Mouse (Mus musculus): ENCODE results near the gene Tmem132d. TPM values are rescaled to one million over a fixed set of nuclear protein-coding genes. Genes with fewer than 3 reads are reported as not detected.

The Tmem132d gene
- polyA plus RNA-seq (2015; fragmentation: Nextera tagmentation; extraction: Ambion mirVana), result not detected in 2 replicates

GRCm38 (mm10) chr5:128432916-128433315, at the start of gene Tmem132d:
TSS of gene Tmem132d (minus strand) at chr5:128433077.
- Histone ChIP-seq H3K27ac (ENCODE audit: low read depth) (no peak within 1 kb of the TSS), H3K9me3 (ENCODE audit: low read length) (no peaks in the 10 kb centered on the region), H3K36me3 (replicated peaks; ENCODE audit: insufficient read depth, low read length) (no peaks in the 10 kb centered on the region), H3K4me2 (ENCODE audit: low read depth, low read length) (no peak within 1 kb of the TSS), H3K27me3 (ENCODE audit: insufficient read depth, low read length) (peaks cover 10% of the 10 kb centered on the region), H3K4me1 (ENCODE audit: insufficient read depth) (no peaks in the 10 kb centered on the region), H3K4me3 (ENCODE audit: low read depth, low read length) (no peak within 1 kb of the TSS), H3K9ac (replicated peaks) (no peak within 1 kb of the TSS)
- DNase-seq (no peak), ATAC-seq (no peak)
- WGBS (ENCODE audit: insufficient replicate concordance), result 2% methylated on average over 27 of the region's 40 CpGs
- TF ChIP-seq EP300 (IDR thresholded peaks at IDR 0.05; ENCODE audit: low read depth) (no peak), CTCF (IDR thresholded peaks at IDR 0.05; ENCODE audit: low read depth) (no peak)

- no peak overlapping the region for H3K9ac ChIP-seq (replicated peaks)
- WGBS (ENCODE audit: insufficient replicate concordance), result 71% methylated on average over 6 of the region's 6 CpGs
- no peak overlapping the region for H3K4me3 ChIP-seq (ENCODE audit: low read depth, low read length)
- DNase-seq, result no peak
- 0 out of 2 replicates have a peak, but pooled peaks cover 2% of the 10 kb centered on the region for H3K27me3 ChIP-seq (ENCODE audit: insufficient read depth, low read length)
- no peak for ATAC-seq
- TF ChIP-seq EP300 (IDR thresholded peaks at IDR 0.05; ENCODE audit: low read depth) (no peak), CTCF (IDR thresholded peaks at IDR 0.05; ENCODE audit: low read depth) (0 out of 2 replicates have a peak, but pooled peaks have one; percentile 8)
- no peak overlapping the region for H3K27ac ChIP-seq (ENCODE audit: low read depth)
- H3K4me2 ChIP-seq (ENCODE audit: low read depth, low read length), result no peak overlapping the region
- H3K4me1 ChIP-seq (ENCODE audit: insufficient read depth), result no peaks in the 10 kb centered on the region
- no peaks in the 10 kb centered on the region for H3K9me3 ChIP-seq (ENCODE audit: low read length)
- H3K36me3 ChIP-seq (replicated peaks; ENCODE audit: insufficient read depth, low read length), result no peaks in the 10 kb centered on the region
These were observed 47.9 kb upstream of the Tmem132d start for GRCm38 (mm10) chr5:128480816-128481215.

- Histone ChIP-seq H3K4me3 (ENCODE audit: low read depth, low read length) (no peak overlapping the region), H3K9me3 (ENCODE audit: low read length) (no peaks in the 10 kb centered on the region), H3K4me2 (ENCODE audit: low read depth, low read length) (no peak overlapping the region), H3K27me3 (ENCODE audit: insufficient read depth, low read length) (no peaks in the 10 kb centered on the region), H3K27ac (ENCODE audit: low read depth) (no peak overlapping the region), H3K4me1 (ENCODE audit: insufficient read depth) (no peaks in the 10 kb centered on the region), H3K36me3 (replicated peaks; ENCODE audit: insufficient read depth, low read length) (no peaks in the 10 kb centered on the region), H3K9ac (replicated peaks) (no peak overlapping the region)
- WGBS (ENCODE audit: insufficient replicate concordance), result 61% methylated on average over 8 of the region's 8 CpGs
- ATAC-seq (no peak), DNase-seq (no peak)
- TF ChIP-seq EP300 (IDR thresholded peaks at IDR 0.05; ENCODE audit: low read depth), result no peak
These were observed 42.5 kb upstream of the Tmem132d start for GRCm38 (mm10) chr5:128475372-128475771.

- Histone ChIP-seq H3K27me3 (ENCODE audit: insufficient read depth, low read length) (no peaks in the 10 kb centered on the region), H3K36me3 (replicated peaks; ENCODE audit: insufficient read depth, low read length) (no peaks in the 10 kb centered on the region), H3K4me1 (ENCODE audit: insufficient read depth) (no peaks in the 10 kb centered on the region), H3K27ac (ENCODE audit: low read depth) (no peak overlapping the region), H3K9ac (replicated peaks) (no peak overlapping the region), H3K4me3 (ENCODE audit: low read depth, low read length) (no peak overlapping the region), H3K4me2 (ENCODE audit: low read depth, low read length) (no peak overlapping the region), H3K9me3 (ENCODE audit: low read length) (no peaks in the 10 kb centered on the region)
- DNase-seq, result no peak
- no peak for ATAC-seq
- WGBS (ENCODE audit: insufficient replicate concordance), result 71% methylated on average over 14 of the region's 14 CpGs
- TF ChIP-seq EP300 (IDR thresholded peaks at IDR 0.05; ENCODE audit: low read depth) (no peak), CTCF (IDR thresholded peaks at IDR 0.05; ENCODE audit: low read depth) (no peak)
These were observed 36.9 kb upstream of the Tmem132d start for GRCm38 (mm10) chr5:128469812-128470211.

GRCm38 (mm10) chr5:128464514-128464913, 31.6 kb upstream of the Tmem132d start:
- H3K4me2 ChIP-seq (ENCODE audit: low read depth, low read length), result no peak overlapping the region
- WGBS (ENCODE audit: insufficient replicate concordance), result 16% methylated on average over 9 of the region's 9 CpGs
- no peak overlapping the region for H3K9ac ChIP-seq (replicated peaks)
- DNase-seq (no peak), ATAC-seq (no peak)
- no peak overlapping the region for H3K27ac ChIP-seq (ENCODE audit: low read depth)
- no peaks in the 10 kb centered on the region for H3K27me3 ChIP-seq (ENCODE audit: insufficient read depth, low read length)
- TF ChIP-seq EP300 (IDR thresholded peaks at IDR 0.05; ENCODE audit: low read depth) (no peak), CTCF (IDR thresholded peaks at IDR 0.05; ENCODE audit: low read depth) (no peak)
- H3K9me3 ChIP-seq (ENCODE audit: low read length), result no peaks in the 10 kb centered on the region
- H3K36me3 ChIP-seq (replicated peaks; ENCODE audit: insufficient read depth, low read length), result no peaks in the 10 kb centered on the region
- no peaks in the 10 kb centered on the region for H3K4me1 ChIP-seq (ENCODE audit: insufficient read depth)
- H3K4me3 ChIP-seq (ENCODE audit: low read depth, low read length), result no peak overlapping the region

GRCm38 (mm10) chr5:128460605-128461004, 27.7 kb upstream of the Tmem132d start:
- Histone ChIP-seq H3K36me3 (replicated peaks; ENCODE audit: insufficient read depth, low read length) (no peaks in the 10 kb centered on the region), H3K9ac (replicated peaks) (no peak overlapping the region), H3K27ac (ENCODE audit: low read depth) (no peak overlapping the region), H3K27me3 (ENCODE audit: insufficient read depth, low read length) (no peaks in the 10 kb centered on the region), H3K9me3 (ENCODE audit: low read length) (no peaks in the 10 kb centered on the region), H3K4me3 (ENCODE audit: low read depth, low read length) (no peak overlapping the region), H3K4me1 (ENCODE audit: insufficient read depth) (no peaks in the 10 kb centered on the region), H3K4me2 (ENCODE audit: low read depth, low read length) (no peak overlapping the region)
- no peak for ATAC-seq
- TF ChIP-seq EP300 (IDR thresholded peaks at IDR 0.05; ENCODE audit: low read depth), result no peak
- no peak for TF ChIP-seq CTCF (IDR thresholded peaks at IDR 0.05; ENCODE audit: low read depth)
- 41% methylated on average over 3 of the region's 3 CpGs for WGBS (ENCODE audit: insufficient replicate concordance)
- DNase-seq, result no peak

- 61% methylated on average over 12 of the region's 12 CpGs for WGBS (ENCODE audit: insufficient replicate concordance)
- no peak for ATAC-seq
These were observed 22.9 kb upstream of the Tmem132d start for GRCm38 (mm10) chr5:128455732-128456131.

More at GRCm38 (mm10) chr5:128455732-128456131, 22.9 kb upstream of the Tmem132d start:
- H3K9ac ChIP-seq (replicated peaks), result no peak overlapping the region
- no peak overlapping the region for H3K4me3 ChIP-seq (ENCODE audit: low read depth, low read length)
- H3K27ac ChIP-seq (ENCODE audit: low read depth), result no peak overlapping the region
- H3K27me3 ChIP-seq (ENCODE audit: insufficient read depth, low read length), result no peaks in the 10 kb centered on the region
- H3K4me2 ChIP-seq (ENCODE audit: low read depth, low read length), result no peak overlapping the region
- H3K4me1 ChIP-seq (ENCODE audit: insufficient read depth), result no peaks in the 10 kb centered on the region
- H3K36me3 ChIP-seq (replicated peaks; ENCODE audit: insufficient read depth, low read length), result no peaks in the 10 kb centered on the region
- no peaks in the 10 kb centered on the region for H3K9me3 ChIP-seq (ENCODE audit: low read length)
- TF ChIP-seq EP300 (IDR thresholded peaks at IDR 0.05; ENCODE audit: low read depth) (no peak), CTCF (IDR thresholded peaks at IDR 0.05; ENCODE audit: low read depth) (no peak)
- no peak for DNase-seq
